Mouse (Mus musculus) bone marrow macrophage, adult 2 months (primary cell): ENCODE measurements around the gene C130032M10Rik. TPM values are rescaled to one million over a fixed set of nuclear protein-coding genes. Genes with fewer than 3 reads are reported as not detected.

Experiments
- H3K27ac ChIP-seq: 2 replicates; pipeline ENCODE4 v1.5.1; 2012; ENCODE audit warnings: low read depth, low read length; ENCODE audit not compliant: insufficient read depth
- H3K4me1 ChIP-seq: 2 replicates; pipeline ENCODE4 v1.6.1; 2012; ENCODE audit warnings: low read length; ENCODE audit not compliant: control insufficient read depth, insufficient read depth
- H3K4me3 ChIP-seq: 2 replicates; pipeline ENCODE4 v1.5.1; 2012; ENCODE audit warnings: mild to moderate bottlenecking, low read length, moderate library complexity; ENCODE audit not compliant: insufficient read depth
- CTCF ChIP-seq: IDR thresholded peaks from 2 replicates; pipeline ENCODE4 v1.5.1; 2012; ENCODE audit warnings: low read depth, mild to moderate bottlenecking, low read length, moderate library complexity
- POLR2A ChIP-seq: IDR thresholded peaks from 2 replicates; pipeline ENCODE4 v1.6.1; 2012; ENCODE audit warnings: mild to moderate bottlenecking, low read depth, low read length, borderline replicate concordance
- polyA plus RNA-seq: library from polyadenylated mRNA; stranded (reverse); fragments of >200 nt; gene quantifications from 2 replicates; pipeline ENCODE4 v1.2.4, GENCODE M21; 2012; ENCODE audit not compliant: missing spikeins, insufficient read depth, insufficient read length

C130032M10Rik gene
- polyA plus RNA-seq, 1 experiment = not detected

DNA sequence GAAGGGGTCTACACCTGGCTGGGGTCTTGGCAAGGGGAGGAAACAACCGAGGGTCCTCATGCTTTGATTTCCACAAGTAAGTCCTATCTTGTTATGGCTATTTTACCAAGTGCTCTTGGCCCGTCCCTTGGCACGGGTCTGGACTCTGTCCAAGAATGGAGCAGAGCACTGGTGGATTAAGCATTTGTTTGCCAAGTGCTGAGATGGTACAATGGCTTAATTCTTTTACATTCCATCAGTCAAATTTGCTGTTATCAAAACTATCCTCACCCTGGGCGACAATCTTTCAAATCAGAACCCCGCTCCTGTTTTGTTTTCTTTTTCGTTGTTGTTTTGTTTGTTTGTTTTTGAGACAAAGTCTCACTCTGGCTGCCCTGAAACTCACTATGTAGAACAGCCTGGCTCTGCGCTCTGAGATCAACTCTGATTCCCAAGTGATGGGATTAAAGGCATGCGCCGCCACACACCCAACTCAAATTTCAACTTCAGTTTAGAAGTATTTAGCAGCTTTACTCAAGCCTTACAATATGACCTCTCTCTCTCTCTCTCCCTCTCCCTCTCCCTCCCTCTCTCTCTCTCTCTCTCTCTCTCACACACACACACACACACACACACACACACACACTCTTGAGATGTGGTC is 29.4 kb downstream of the C130032M10Rik start:
- H3K27ac ChIP-seq = no peak overlapping the region
- no peak overlapping the region for H3K4me3 ChIP-seq
- no peak for TF ChIP-seq CTCF
- TF ChIP-seq POLR2A = no peak
- peaks cover 5% of the 10 kb centered on the region for H3K4me1 ChIP-seq

DNA sequence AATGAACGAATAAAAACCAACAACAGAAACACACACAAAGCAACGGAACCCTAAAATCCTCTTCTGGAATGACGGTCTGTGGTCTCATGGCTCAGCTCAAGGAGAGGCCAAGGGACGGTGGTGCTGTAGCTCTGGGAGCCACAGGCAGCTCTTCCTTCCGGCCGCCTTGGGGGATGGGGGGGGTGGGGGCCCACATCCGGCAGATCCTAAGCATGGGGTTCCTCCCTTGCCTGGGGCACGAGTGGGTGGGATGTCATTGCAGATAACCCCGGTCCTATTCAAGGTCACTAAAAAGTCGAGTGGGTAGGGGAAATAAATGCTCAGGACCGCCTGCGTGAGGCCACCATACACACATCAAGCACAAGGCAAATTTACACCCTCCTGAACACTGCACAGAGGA is 31.3 kb downstream of the C130032M10Rik start:
- Histone ChIP-seq H3K4me3 (no peak overlapping the region), H3K27ac (no peak overlapping the region), H3K4me1 (no peaks in the 10 kb centered on the region)
- no peak for TF ChIP-seq POLR2A
- TF ChIP-seq CTCF = no peak

DNA sequence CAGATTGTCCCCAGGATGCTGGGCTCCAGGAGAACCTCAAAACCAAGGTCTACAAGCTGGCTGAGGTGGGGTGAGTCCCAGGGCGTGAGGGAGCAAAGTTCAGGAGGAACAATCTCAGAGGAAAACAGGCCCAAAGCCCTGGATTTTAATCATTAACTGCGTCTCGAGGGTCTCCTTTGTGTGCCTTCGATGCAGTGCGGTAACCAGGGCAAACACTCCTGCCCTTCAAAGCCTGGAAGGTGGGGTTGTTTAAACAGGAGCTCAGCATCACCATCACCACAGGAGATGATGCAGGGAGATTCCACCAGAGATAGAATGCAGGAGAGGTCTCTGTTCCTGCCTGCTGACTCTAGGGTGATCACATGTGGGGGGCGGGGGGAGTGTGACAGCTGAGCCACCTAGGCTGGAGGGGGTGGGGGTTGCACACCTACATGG is 32.2 kb downstream of the C130032M10Rik start:
- Histone ChIP-seq H3K4me3 (no peak overlapping the region), H3K27ac (no peak overlapping the region), H3K4me1 (no peaks in the 10 kb centered on the region)
- no peak for TF ChIP-seq CTCF
- no peak for TF ChIP-seq POLR2A

DNA sequence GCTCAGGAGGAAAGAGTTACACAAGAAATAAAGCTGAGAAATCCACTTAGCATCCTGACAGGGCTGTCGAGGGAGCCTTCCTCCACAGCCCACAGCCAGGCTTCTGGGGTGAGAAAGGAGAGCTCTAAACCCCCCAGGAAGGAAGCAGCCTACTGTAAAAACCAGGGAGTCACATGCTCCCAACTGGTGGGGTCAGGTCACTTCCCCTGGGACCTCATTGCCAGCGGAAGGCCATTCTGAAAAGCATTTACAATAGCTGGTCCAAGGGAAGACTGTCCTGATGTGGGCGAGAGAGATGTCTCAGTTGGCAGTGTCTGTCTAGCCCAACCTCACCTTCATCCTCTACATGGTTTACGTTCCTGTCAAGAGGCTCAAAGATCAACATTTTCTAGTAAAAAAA is 33.0 kb downstream of the C130032M10Rik start:
- Histone ChIP-seq H3K4me1 (no peaks in the 10 kb centered on the region), H3K4me3 (no peak overlapping the region), H3K27ac (no peak overlapping the region)
- TF ChIP-seq CTCF = no peak
- TF ChIP-seq POLR2A = no peak

DNA sequence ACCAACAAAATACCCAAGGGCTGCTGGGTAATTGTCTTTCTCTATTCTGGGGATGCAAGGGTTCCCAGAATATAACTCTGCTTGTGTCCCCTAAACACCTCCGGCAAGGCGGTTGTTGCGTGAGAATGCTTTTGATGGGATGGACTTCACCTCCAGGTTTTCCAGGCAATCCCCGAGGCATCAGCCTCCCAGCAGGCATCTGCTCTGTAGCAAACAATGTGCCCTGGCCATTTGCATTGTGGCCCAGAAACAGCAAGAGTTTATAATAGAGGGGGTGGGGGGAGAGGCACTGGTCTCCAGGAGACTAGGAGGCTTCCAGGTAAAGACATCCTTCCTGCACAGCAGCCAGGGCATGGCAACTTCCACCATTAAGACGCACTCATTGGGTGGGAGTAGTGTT is 33.6 kb downstream of the C130032M10Rik start:
- H3K4me3 ChIP-seq = no peak overlapping the region
- no peaks in the 10 kb centered on the region for H3K4me1 ChIP-seq
- no peak overlapping the region for H3K27ac ChIP-seq
- TF ChIP-seq CTCF (no peak), POLR2A (no peak)

DNA sequence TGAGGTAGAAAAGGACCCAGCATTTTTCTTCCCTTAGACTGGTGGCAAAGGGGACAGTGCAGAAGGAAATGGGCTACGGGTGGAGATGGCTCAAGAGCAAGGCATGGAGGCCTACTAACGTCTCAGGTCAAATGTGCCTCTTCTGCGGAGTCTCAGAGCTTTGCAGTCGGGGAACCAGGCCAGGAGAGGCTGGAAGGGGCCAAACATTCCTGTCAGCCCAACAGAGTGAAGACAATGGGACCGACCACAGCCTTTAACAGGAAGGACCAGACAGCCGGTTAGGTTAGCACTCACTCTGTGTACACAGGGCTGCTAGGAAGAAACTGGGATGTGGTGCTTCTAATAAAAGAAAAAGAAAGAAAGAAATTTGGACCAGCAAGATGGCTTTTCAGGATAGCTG is 34.5 kb downstream of the C130032M10Rik start:
- no peak for TF ChIP-seq CTCF
- TF ChIP-seq POLR2A = no peak

DNA sequence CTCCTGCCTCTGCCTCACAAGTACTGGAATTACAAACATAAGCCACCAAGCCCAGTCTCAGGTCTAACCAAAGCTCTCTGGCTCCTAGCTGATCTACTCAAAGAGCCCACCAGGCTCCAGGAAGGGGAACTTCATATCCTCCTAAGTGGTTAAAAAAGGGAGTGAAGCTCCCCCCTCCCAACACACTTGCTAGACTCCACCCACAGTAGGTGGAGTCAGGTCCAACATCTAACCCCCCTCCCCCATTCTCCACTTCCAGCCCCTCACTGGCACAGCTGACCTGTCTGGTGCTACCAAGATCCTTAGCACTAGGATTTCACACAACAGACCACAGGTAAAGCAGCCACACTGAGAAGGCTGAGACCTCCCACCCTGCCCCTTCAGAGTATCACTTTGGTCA is 38.3 kb downstream of the C130032M10Rik start:
- no peak overlapping the region for H3K27ac ChIP-seq
- TF ChIP-seq POLR2A = no peak
- no peak for TF ChIP-seq CTCF

More for the DNA sequence above, 34.5 kb downstream of the C130032M10Rik start:
- no peaks in the 10 kb centered on the region for H3K4me1 ChIP-seq
- H3K4me3 ChIP-seq = no peak overlapping the region
- no peak overlapping the region for H3K27ac ChIP-seq

DNA sequence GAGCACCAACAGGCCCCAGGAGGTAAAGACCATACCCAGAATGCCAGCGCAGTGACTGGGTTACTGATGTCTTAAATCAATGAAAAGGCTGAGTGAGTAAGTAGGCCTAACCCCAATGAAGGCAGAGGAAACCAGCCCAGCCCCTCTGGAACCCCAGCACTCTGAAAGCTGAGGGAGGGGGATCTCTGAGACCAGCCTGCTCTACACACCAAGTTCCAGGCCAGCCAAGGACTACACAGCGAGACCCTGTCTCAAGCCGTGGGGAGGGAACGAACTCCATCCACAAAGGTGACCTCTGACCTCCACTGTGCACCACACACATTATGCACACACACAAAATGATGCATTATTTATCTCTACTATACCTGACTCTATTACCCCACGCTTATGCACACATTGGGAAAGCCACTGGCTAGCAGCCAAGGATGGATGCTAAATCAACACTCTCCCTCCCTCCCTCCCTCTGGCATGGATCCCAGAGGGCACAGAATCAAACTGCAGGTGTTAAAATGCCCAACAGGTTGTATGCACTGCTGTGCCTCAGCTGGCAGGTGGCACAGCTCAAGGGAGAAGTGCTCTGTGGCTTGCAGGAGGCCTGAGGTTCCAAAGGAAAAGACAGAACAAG is 39.0 kb downstream of the C130032M10Rik start:
- H3K27ac ChIP-seq = no peak overlapping the region
- no peak overlapping the region for H3K4me3 ChIP-seq
- H3K4me1 ChIP-seq = no peaks in the 10 kb centered on the region
- TF ChIP-seq POLR2A (no peak), CTCF (no peak)

More for the DNA sequence above, 38.3 kb downstream of the C130032M10Rik start:
- no peaks in the 10 kb centered on the region for H3K4me1 ChIP-seq
- no peak overlapping the region for H3K4me3 ChIP-seq

DNA sequence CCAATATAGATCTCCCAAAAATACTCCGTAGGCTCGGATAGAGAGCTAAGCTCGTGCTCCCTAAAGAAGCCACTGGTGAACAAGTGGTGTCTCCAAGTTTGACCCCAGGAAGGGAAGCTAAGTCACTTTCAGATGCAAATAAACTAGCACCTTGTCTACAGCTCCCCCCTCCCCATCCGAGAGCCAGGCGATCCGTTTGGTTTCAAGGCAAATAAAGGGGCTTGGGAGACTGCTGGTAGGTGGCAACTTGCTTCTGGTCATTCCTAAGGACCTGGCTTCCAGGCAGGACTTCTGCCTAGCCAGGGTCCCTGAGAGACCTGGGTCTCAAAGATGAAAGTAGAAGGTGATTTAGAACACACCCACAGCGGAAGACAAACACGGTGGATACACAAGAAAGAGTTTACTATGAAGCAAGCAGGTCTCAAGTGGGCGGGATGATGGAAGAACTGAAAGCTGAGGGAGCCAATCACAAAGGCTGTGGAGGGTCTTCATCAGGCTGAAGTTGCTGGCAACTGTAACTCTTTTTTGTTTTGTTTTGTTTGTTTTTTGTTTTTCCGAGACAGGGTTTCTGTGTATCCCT is 40.9 kb downstream of the C130032M10Rik start:
- H3K4me1 ChIP-seq = no peaks in the 10 kb centered on the region
- H3K27ac ChIP-seq = no peak overlapping the region
- no peak overlapping the region for H3K4me3 ChIP-seq
- TF ChIP-seq CTCF (no peak), POLR2A (no peak)

DNA sequence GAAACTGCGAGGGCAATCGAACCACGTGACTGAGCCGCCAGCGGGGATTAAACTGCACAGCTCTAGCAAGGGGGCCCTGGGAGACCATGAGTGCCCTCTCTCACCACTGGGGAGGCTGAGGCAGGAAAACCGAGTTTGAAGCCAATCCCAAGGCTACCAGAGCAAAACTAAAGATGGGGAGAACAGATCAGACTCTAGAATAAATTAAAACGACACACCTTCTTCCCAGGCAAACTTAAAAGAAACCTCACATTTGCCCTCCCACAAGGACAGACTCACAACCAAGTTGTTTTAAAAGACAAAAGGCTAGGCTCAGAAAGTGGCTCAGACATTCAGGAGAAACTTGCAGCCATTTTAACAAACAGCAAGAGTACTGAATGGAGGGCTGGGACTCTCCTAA is 41.6 kb downstream of the C130032M10Rik start:
- Histone ChIP-seq H3K4me1 (no peaks in the 10 kb centered on the region), H3K27ac (no peak overlapping the region), H3K4me3 (no peak overlapping the region)
- TF ChIP-seq CTCF (no peak), POLR2A (no peak)
